Mouse (Mus musculus) megakaryocyte, embryonic 14.5 days (primary cell): ENCODE measurements around the gene Amn1.

Source experiments
- FLI1 ChIP-seq: IDR thresholded peaks from 2 replicates; pipeline ENCODE4 v1.6.1; 2012; ENCODE audit warnings: low read length, inconsistent platforms, mixed read lengths
- GATA1 ChIP-seq: IDR thresholded peaks from 3 replicates; pipeline ENCODE4 v1.6.1; 2012; ENCODE audit warnings: mixed read lengths, low read length, inconsistent platforms, borderline replicate concordance

GRCm38 (mm10) chr6:149119853-149120252 is 68.7 kb downstream of the Amn1 start:
- TF ChIP-seq GATA1 (no peak), FLI1 (no peak)
